Mouse (Mus musculus) stomach, embryonic 16.5 days (tissue): ENCODE measurements around the gene Twist2. TPM values are rescaled to one million over a fixed set of nuclear protein-coding genes. Genes with fewer than 3 reads are reported as not detected.

Experiments
- ATAC-seq: fragments of 200-750 bp; cut with Nextera tagmentation; 2 replicates; pipeline ENCODE4 v1.8.0; 2017; ENCODE audit warnings: moderate number of reproducible peaks, moderate TSS enrichment; ENCODE audit not compliant: insufficient read depth, low FRiP score
- H3K27ac ChIP-seq: fragments of 300-500 bp; sonication (generic); 2 replicates; pipeline ENCODE4 v1.5.1; 2014; ENCODE audit warnings: low read length
- H3K27me3 ChIP-seq: fragments of 300-500 bp; sonication (generic); 2 replicates; pipeline ENCODE4 v1.6.1; 2014; ENCODE audit warnings: low read length, control low read depth, mixed read lengths; ENCODE audit not compliant: control insufficient read depth, insufficient read depth
- H3K36me3 ChIP-seq: fragments of 300-500 bp; sonication (generic); 2 replicates; pipeline ENCODE4 v1.6.1; 2014; ENCODE audit warnings: low read length; ENCODE audit not compliant: control insufficient read depth, insufficient read depth
- H3K4me1 ChIP-seq: fragments of 300-500 bp; sonication (generic); 2 replicates; pipeline ENCODE4 v1.6.1; 2014; ENCODE audit warnings: low read length, control low read depth, mixed read lengths; ENCODE audit not compliant: control insufficient read depth, insufficient read depth
- H3K4me2 ChIP-seq: fragments of 300-500 bp; sonication (generic); 2 replicates; pipeline ENCODE4 v1.6.1; 2014; ENCODE audit warnings: low read depth, low read length, mixed read lengths
- H3K4me3 ChIP-seq: fragments of 300-500 bp; sonication (generic); replicated peaks from 2 replicates; pipeline ENCODE4 v1.5.1; 2014; ENCODE audit warnings: mild to moderate bottlenecking, low read length
- H3K9ac ChIP-seq: fragments of 300-500 bp; sonication (generic); 2 replicates; pipeline ENCODE4 v1.6.1; 2014; ENCODE audit warnings: low read length
- H3K9me3 ChIP-seq: fragments of 300-500 bp; sonication (generic); replicated peaks from 2 replicates; pipeline ENCODE4 v1.6.1; 2016; ENCODE audit warnings: low read length, control low read depth; ENCODE audit not compliant: control insufficient read depth
- WGBS: fragments of 180-500 bp; shearing (Covaris S2); extraction: QIAGEN DNeasy Blood & Tissue Kit; methylation state at CpG from one replicate; pipeline ENCODE4 v1.1.7; 2014; 5-methylcytosine and 5-hydroxymethylcytosine counted together
- polyA plus RNA-seq: library from polyadenylated mRNA; unstranded; fragments of >200 nt; fragmentation: Nextera tagmentation; extraction: Ambion mirVana; gene quantifications from 2 replicates; pipeline ENCODE4 v1.2.1, GENCODE M21; 2015

Gene Twist2
- polyA plus RNA-seq: 7.0 and 8.1 TPM in 2 replicates

- H3K4me2 ChIP-seq: peak within 1 kb of the TSS; percentile 87
- no peaks in the 10 kb centered on the region for H3K9me3 ChIP-seq
- peak; percentile 67 for ATAC-seq
- H3K9ac ChIP-seq: peak within 1 kb of the TSS; percentile 68
- peak within 1 kb of the TSS; percentile 70 for H3K27ac ChIP-seq
- no peaks in the 10 kb centered on the region for H3K36me3 ChIP-seq
- under 1% methylated on average over 73 of the region's 77 CpGs for WGBS
- H3K27me3 ChIP-seq: peaks cover 40% of the 10 kb centered on the region
- H3K4me3 ChIP-seq: peak within 1 kb of the TSS; percentile 57
- H3K4me1 ChIP-seq: peaks cover 5% of the 10 kb centered on the region
Measured at GRCm38 (mm10) chr1:91800967-91801843, at the start of gene Twist2. Gene Twist2 (plus strand): TSS chr1:91801461.

GRCm38 (mm10) chr1:91752931-91753330 is 48.3 kb upstream of the Twist2 start:
- Histone ChIP-seq H3K9me3 (no peaks in the 10 kb centered on the region), H3K4me3 (no peak overlapping the region), H3K27me3 (peaks cover 2% of the 10 kb centered on the region; the same call in 1 of the 2 replicates), H3K9ac (no peak overlapping the region), H3K4me2 (no peak overlapping the region), H3K4me1 (peaks cover 6% of the 10 kb centered on the region), H3K27ac (no peak overlapping the region), H3K36me3 (no peaks in the 10 kb centered on the region)
- no peak for ATAC-seq
- 86% methylated on average over 9 of the region's 9 CpGs for WGBS

- Histone ChIP-seq H3K4me2 (peak overlapping the region; percentile 43; the same call in 1 of the 2 replicates), H3K4me1 (peaks cover 6% of the 10 kb centered on the region), H3K4me3 (no peak overlapping the region), H3K9ac (peak overlapping the region; percentile 26; the same call in 1 of the 2 replicates), H3K9me3 (no peaks in the 10 kb centered on the region), H3K36me3 (no peaks in the 10 kb centered on the region), H3K27ac (no peak overlapping the region), H3K27me3 (peaks cover 2% of the 10 kb centered on the region; the same call in 1 of the 2 replicates)
- WGBS: 2% methylated on average over 9 of the region's 9 CpGs
- ATAC-seq: peak; percentile 66; the same call in 1 of the 2 replicates
Measured at GRCm38 (mm10) chr1:91755102-91755501, 46.2 kb upstream of the Twist2 start.

- Histone ChIP-seq H3K4me3 (peak overlapping the region; percentile 30), H3K4me2 (peak overlapping the region; percentile 49), H3K27me3 (peaks cover 2% of the 10 kb centered on the region; the same call in 1 of the 2 replicates), H3K36me3 (no peaks in the 10 kb centered on the region), H3K27ac (no peak overlapping the region), H3K9ac (peak overlapping the region; percentile 70), H3K4me1 (peaks cover 6% of the 10 kb centered on the region), H3K9me3 (no peaks in the 10 kb centered on the region)
- WGBS: 28% methylated on average over 16 of the region's 16 CpGs
- ATAC-seq: no peak
Measured at GRCm38 (mm10) chr1:91757292-91757691, 44.0 kb upstream of the Twist2 start.

- Histone ChIP-seq H3K9ac (no peak overlapping the region), H3K4me3 (no peak overlapping the region), H3K9me3 (no peaks in the 10 kb centered on the region), H3K27me3 (peaks cover 2% of the 10 kb centered on the region; the same call in 1 of the 2 replicates), H3K4me1 (peaks cover 6% of the 10 kb centered on the region), H3K4me2 (no peak overlapping the region), H3K27ac (no peak overlapping the region), H3K36me3 (no peaks in the 10 kb centered on the region)
- 43% methylated on average over 2 of the region's 2 CpGs for WGBS
- ATAC-seq: no peak
Measured at GRCm38 (mm10) chr1:91758143-91758542, 43.1 kb upstream of the Twist2 start.

- H3K9me3 ChIP-seq: no peaks in the 10 kb centered on the region
- H3K36me3 ChIP-seq: no peaks in the 10 kb centered on the region
- no peak overlapping the region for H3K4me3 ChIP-seq
- ATAC-seq: no peak
- 29% methylated on average over 12 of the region's 12 CpGs for WGBS
- no peak overlapping the region for H3K4me2 ChIP-seq
- 0 out of 2 replicates have a peak, but pooled peaks cover 2% of the 10 kb centered on the region for H3K27me3 ChIP-seq
- no peak overlapping the region for H3K9ac ChIP-seq
- H3K4me1 ChIP-seq: peaks cover 6% of the 10 kb centered on the region
- H3K27ac ChIP-seq: no peak overlapping the region
Measured at GRCm38 (mm10) chr1:91758600-91759515, 42.4 kb upstream of the Twist2 start.

- 42% methylated on average over 14 of the region's 14 CpGs for WGBS
Measured at GRCm38 (mm10) chr1:91760140-91760986, 40.9 kb upstream of the Twist2 start.

GRCm38 (mm10) chr1:91762528-91763091 is 38.7 kb upstream of the Twist2 start:
- no peaks in the 10 kb centered on the region for H3K36me3 ChIP-seq
- 38% methylated on average over 12 of the region's 12 CpGs for WGBS
- no peak overlapping the region for H3K9ac ChIP-seq
- no peak for ATAC-seq
- no peak overlapping the region for H3K4me3 ChIP-seq
- H3K27ac ChIP-seq: no peak overlapping the region
- no peaks in the 10 kb centered on the region for H3K27me3 ChIP-seq
- H3K4me1 ChIP-seq: no peaks in the 10 kb centered on the region
- no peak overlapping the region for H3K4me2 ChIP-seq
- no peaks in the 10 kb centered on the region for H3K9me3 ChIP-seq

More at GRCm38 (mm10) chr1:91760140-91760986, 40.9 kb upstream of the Twist2 start:
- Histone ChIP-seq H3K4me3 (no peak overlapping the region), H3K4me1 (peaks cover 6% of the 10 kb centered on the region), H3K4me2 (no peak overlapping the region), H3K36me3 (no peaks in the 10 kb centered on the region), H3K9ac (no peak overlapping the region), H3K27me3 (0 out of 2 replicates have a peak, but pooled peaks cover 2% of the 10 kb centered on the region), H3K9me3 (no peaks in the 10 kb centered on the region), H3K27ac (peak overlapping the region; percentile 31; the same call in 1 of the 2 replicates)
- ATAC-seq: no peak
